Mouse (Mus musculus) CH12.LX (cell line): ENCODE data around the gene Gmcl1.

Experiments used
- BHLHE40 ChIP-seq: IDR thresholded peaks from 2 replicates; pipeline ENCODE4 v1.6.1; 2011; ENCODE audit warnings: mild to moderate bottlenecking, low read depth, low read length, improper control_type of control experiment
- CHD1 ChIP-seq: IDR thresholded peaks from 2 replicates; pipeline ENCODE4 v1.6.1; 2012; ENCODE audit warnings: low read depth, low read length, improper control_type of control experiment, inconsistent platforms
- ETS1 ChIP-seq: conservative IDR thresholded peaks from 2 replicates; pipeline ENCODE4 v1.6.1; 2012; ENCODE audit warnings: low read depth, mild to moderate bottlenecking, inconsistent platforms, low read length, improper control_type of control experiment, moderate library complexity
- NELFE ChIP-seq: IDR thresholded peaks from 2 replicates; pipeline ENCODE4 v1.6.1; 2011; ENCODE audit warnings: low read depth, low read length, improper control_type of control experiment
- PAX5 ChIP-seq: IDR thresholded peaks from 2 replicates; pipeline ENCODE4 v1.6.1; 2012; ENCODE audit warnings: low read length, inconsistent platforms, mixed read lengths
- POLR2A ChIP-seq: IDR thresholded peaks from 2 replicates; pipeline ENCODE4 v1.6.1; 2011; ENCODE audit warnings: low read depth, mild to moderate bottlenecking, improper control_type of control experiment, low read length
- RCOR1 ChIP-seq: conservative IDR thresholded peaks from 2 replicates; pipeline ENCODE4 v1.6.1; 2012; ENCODE audit warnings: low read depth, mild to moderate bottlenecking, inconsistent platforms, low read length, improper control_type of control experiment
- ZNF384 ChIP-seq: IDR thresholded peaks from 2 replicates; pipeline ENCODE4 v1.6.1; 2012; ENCODE audit warnings: low read depth, low read length, improper control_type of control experiment, inconsistent platforms

DNA sequence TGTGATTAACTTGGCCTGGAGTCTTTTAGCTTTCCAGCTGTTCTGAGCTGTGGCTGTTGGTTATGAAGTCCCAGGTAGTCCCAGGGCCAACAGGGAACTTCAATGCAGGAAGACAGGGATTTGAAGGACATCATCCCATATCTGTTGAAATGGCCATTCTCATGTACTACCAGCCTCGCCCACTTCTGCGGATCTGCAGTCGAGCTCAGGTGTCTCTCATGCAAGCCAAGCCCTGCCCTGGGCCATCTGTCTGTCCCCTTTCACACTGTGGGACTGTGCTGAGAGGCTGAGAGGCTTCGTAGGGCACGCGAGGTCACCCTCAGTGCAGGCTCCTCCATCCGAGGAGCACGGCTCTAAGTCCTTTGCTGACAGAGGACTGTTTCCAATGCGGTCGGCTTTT is 37.0 kb downstream of the Gmcl1 start:
- TF ChIP-seq BHLHE40 (no peak), PAX5 (no peak), ETS1 (no peak), POLR2A (no peak), RCOR1 (no peak), CHD1 (no peak), ZNF384 (no peak), NELFE (no peak)
